Mouse (Mus musculus): ENCODE measurements at regions not wholly inside any gene's neighbourhood (a gene's known extent, or its start where the extent isn't known, plus 50 kb on each side); places are given as distances from the start of the nearest gene placed in this dataset.

- ATAC-seq (ENCODE audit: low FRiP score) (no peak), DNase-seq (ENCODE audit: low spot score) (no peak)
- H3K4me1 ChIP-seq (replicated peaks; ENCODE audit: control insufficient read depth, insufficient read depth, low read length), result 0 out of 2 replicates have a peak, but pooled peaks cover 2% of the 10 kb centered on the region
- no peaks in the 10 kb centered on the region for H3K27me3 ChIP-seq (ENCODE audit: control insufficient read depth, insufficient read depth, low read length)
- H3K36me3 ChIP-seq (ENCODE audit: control insufficient read depth, insufficient read depth, low read length), result no peaks in the 10 kb centered on the region
- H3K9me3 ChIP-seq (ENCODE audit: control insufficient read depth, low read length), result no peaks in the 10 kb centered on the region
- H3K4me2 ChIP-seq (replicated peaks; ENCODE audit: low read depth, low read length), result no peak overlapping the region
- H3K4me3 ChIP-seq (ENCODE audit: low read depth, low read length), result no peak overlapping the region
- H3K9ac ChIP-seq (ENCODE audit: low read depth, low read length), result no peak overlapping the region
- 75% methylated on average over 8 of the region's 8 CpGs for WGBS
- H3K27ac ChIP-seq (ENCODE audit: low read depth, low read length), result no peak overlapping the region
Measured at GRCm38 (mm10) chr10:39261174-39262145, 97.9 kb upstream of the Ccn6 start.

GRCm38 (mm10) chr10:39260061-39260460 lies 96.5 kb upstream of the Ccn6 start:
- H3K9ac ChIP-seq (ENCODE audit: low read depth, low read length), result no peak overlapping the region
- H3K27ac ChIP-seq (ENCODE audit: low read depth, low read length), result no peak overlapping the region
- no peaks in the 10 kb centered on the region for H3K27me3 ChIP-seq (ENCODE audit: control insufficient read depth, insufficient read depth, low read length)
- ATAC-seq (ENCODE audit: low FRiP score) (no peak), DNase-seq (ENCODE audit: low spot score) (no peak)
- H3K4me1 ChIP-seq (replicated peaks; ENCODE audit: control insufficient read depth, insufficient read depth, low read length), result 0 out of 2 replicates have a peak, but pooled peaks cover 2% of the 10 kb centered on the region
- H3K4me2 ChIP-seq (replicated peaks; ENCODE audit: low read depth, low read length), result no peak overlapping the region
- 86% methylated on average over 6 of the region's 6 CpGs for WGBS
- no peaks in the 10 kb centered on the region for H3K9me3 ChIP-seq (ENCODE audit: control insufficient read depth, low read length)
- H3K36me3 ChIP-seq (ENCODE audit: control insufficient read depth, insufficient read depth, low read length), result no peaks in the 10 kb centered on the region
- no peak overlapping the region for H3K4me3 ChIP-seq (ENCODE audit: low read depth, low read length)

- Histone ChIP-seq H3K27me3 (ENCODE audit: control insufficient read depth, insufficient read depth, low read length) (no peaks in the 10 kb centered on the region), H3K9me3 (ENCODE audit: control insufficient read depth, low read length) (no peaks in the 10 kb centered on the region), H3K4me2 (replicated peaks; ENCODE audit: low read depth, low read length) (no peak overlapping the region), H3K4me3 (ENCODE audit: low read depth, low read length) (no peak overlapping the region), H3K4me1 (replicated peaks; ENCODE audit: control insufficient read depth, insufficient read depth, low read length) (0 out of 2 replicates have a peak, but pooled peaks cover 2% of the 10 kb centered on the region), H3K27ac (ENCODE audit: low read depth, low read length) (no peak overlapping the region), H3K36me3 (ENCODE audit: control insufficient read depth, insufficient read depth, low read length) (no peaks in the 10 kb centered on the region), H3K9ac (ENCODE audit: low read depth, low read length) (no peak overlapping the region)
- ATAC-seq (ENCODE audit: low FRiP score), result no peak
- 90% methylated on average over 2 of the region's 2 CpGs for WGBS
- no peak for DNase-seq (ENCODE audit: low spot score)
Measured at GRCm38 (mm10) chr10:39257371-39258154, 94.0 kb upstream of the Ccn6 start.

- Histone ChIP-seq H3K4me1 (replicated peaks; ENCODE audit: control insufficient read depth, insufficient read depth, low read length) (no peaks in the 10 kb centered on the region), H3K27ac (ENCODE audit: low read depth, low read length) (no peak overlapping the region), H3K36me3 (ENCODE audit: control insufficient read depth, insufficient read depth, low read length) (no peaks in the 10 kb centered on the region), H3K9me3 (ENCODE audit: control insufficient read depth, low read length) (no peaks in the 10 kb centered on the region), H3K4me3 (ENCODE audit: low read depth, low read length) (no peak overlapping the region), H3K9ac (ENCODE audit: low read depth, low read length) (no peak overlapping the region), H3K4me2 (replicated peaks; ENCODE audit: low read depth, low read length) (no peak overlapping the region), H3K27me3 (ENCODE audit: control insufficient read depth, insufficient read depth, low read length) (no peaks in the 10 kb centered on the region)
- ATAC-seq (ENCODE audit: low FRiP score) (no peak), DNase-seq (ENCODE audit: low spot score) (no peak)
- WGBS, result 87% methylated on average over 2 of the region's 2 CpGs
Measured at GRCm38 (mm10) chr10:39254561-39254960, 91.0 kb upstream of the Ccn6 start.

- Histone ChIP-seq H3K4me2 (replicated peaks; ENCODE audit: low read depth, low read length) (no peak overlapping the region), H3K27me3 (ENCODE audit: control insufficient read depth, insufficient read depth, low read length) (no peaks in the 10 kb centered on the region), H3K9ac (ENCODE audit: low read depth, low read length) (no peak overlapping the region), H3K9me3 (ENCODE audit: control insufficient read depth, low read length) (no peaks in the 10 kb centered on the region), H3K4me1 (replicated peaks; ENCODE audit: control insufficient read depth, insufficient read depth, low read length) (no peaks in the 10 kb centered on the region), H3K4me3 (ENCODE audit: low read depth, low read length) (no peak overlapping the region), H3K27ac (ENCODE audit: low read depth, low read length) (no peak overlapping the region), H3K36me3 (ENCODE audit: control insufficient read depth, insufficient read depth, low read length) (no peaks in the 10 kb centered on the region)
- no peak for DNase-seq (ENCODE audit: low spot score)
- no peak for ATAC-seq (ENCODE audit: low FRiP score)
- WGBS, result 80% methylated on average over 3 of the region's 3 CpGs
Measured at GRCm38 (mm10) chr10:39250039-39250438, 86.4 kb upstream of the Ccn6 start.

- Histone ChIP-seq H3K27me3 (ENCODE audit: control insufficient read depth, insufficient read depth, low read length) (no peaks in the 10 kb centered on the region), H3K36me3 (ENCODE audit: control insufficient read depth, insufficient read depth, low read length) (no peaks in the 10 kb centered on the region), H3K9me3 (ENCODE audit: control insufficient read depth, low read length) (no peaks in the 10 kb centered on the region), H3K4me2 (replicated peaks; ENCODE audit: low read depth, low read length) (no peak overlapping the region), H3K4me3 (ENCODE audit: low read depth, low read length) (no peak overlapping the region), H3K9ac (ENCODE audit: low read depth, low read length) (no peak overlapping the region), H3K4me1 (replicated peaks; ENCODE audit: control insufficient read depth, insufficient read depth, low read length) (no peaks in the 10 kb centered on the region), H3K27ac (ENCODE audit: low read depth, low read length) (no peak overlapping the region)
- ATAC-seq (ENCODE audit: low FRiP score) (no peak), DNase-seq (ENCODE audit: low spot score) (no peak)
- 84% methylated on average over 4 of the region's 4 CpGs for WGBS
Measured at GRCm38 (mm10) chr10:39248486-39248885, 84.9 kb upstream of the Ccn6 start.

- Histone ChIP-seq H3K4me2 (replicated peaks; ENCODE audit: low read depth, low read length) (no peak overlapping the region), H3K9me3 (ENCODE audit: control insufficient read depth, low read length) (no peaks in the 10 kb centered on the region), H3K4me3 (ENCODE audit: low read depth, low read length) (no peak overlapping the region), H3K9ac (ENCODE audit: low read depth, low read length) (no peak overlapping the region), H3K27ac (ENCODE audit: low read depth, low read length) (no peak overlapping the region), H3K36me3 (ENCODE audit: control insufficient read depth, insufficient read depth, low read length) (no peaks in the 10 kb centered on the region), H3K27me3 (ENCODE audit: control insufficient read depth, insufficient read depth, low read length) (no peaks in the 10 kb centered on the region), H3K4me1 (replicated peaks; ENCODE audit: control insufficient read depth, insufficient read depth, low read length) (no peaks in the 10 kb centered on the region)
- DNase-seq (ENCODE audit: low spot score), result no peak
- 42% methylated on average over 3 of the region's 3 CpGs for WGBS
- ATAC-seq (ENCODE audit: low FRiP score), result no peak
Measured at GRCm38 (mm10) chr10:39246984-39247383, 83.4 kb upstream of the Ccn6 start.

GRCm38 (mm10) chr10:39245141-39245540 lies 81.5 kb upstream of the Ccn6 start:
- no peaks in the 10 kb centered on the region for H3K9me3 ChIP-seq (ENCODE audit: control insufficient read depth, low read length)
- WGBS, result 75% methylated on average over 4 of the region's 4 CpGs

More at GRCm38 (mm10) chr10:39245141-39245540, 81.5 kb upstream of the Ccn6 start:
- no peak overlapping the region for H3K27ac ChIP-seq (ENCODE audit: low read depth, low read length)
- no peaks in the 10 kb centered on the region for H3K36me3 ChIP-seq (ENCODE audit: control insufficient read depth, insufficient read depth, low read length)
- no peak overlapping the region for H3K4me2 ChIP-seq (replicated peaks; ENCODE audit: low read depth, low read length)
- no peaks in the 10 kb centered on the region for H3K27me3 ChIP-seq (ENCODE audit: control insufficient read depth, insufficient read depth, low read length)
- no peak for DNase-seq (ENCODE audit: low spot score)
- no peak overlapping the region for H3K9ac ChIP-seq (ENCODE audit: low read depth, low read length)
- H3K4me3 ChIP-seq (ENCODE audit: low read depth, low read length), result no peak overlapping the region
- ATAC-seq (ENCODE audit: low FRiP score), result no peak
- H3K4me1 ChIP-seq (replicated peaks; ENCODE audit: control insufficient read depth, insufficient read depth, low read length), result no peaks in the 10 kb centered on the region

All from hindbrain, embryonic 11.5 days (tissue).